Mouse (Mus musculus) cerebellum, adult 9-11 months (tissue): Measurements from ENCODE around the gene Kif5a.

ENCODE experiments used
- DNase-seq: peaks from one replicate; pipeline ENCODE4 v3.0.0; 2022

Gene Kif5a

GRCm38 (mm10) chr10:127189651-127190381 lies 73.3 kb downstream of the Kif5a start, which contains the start of gene Arhgef25:
TSS of gene Arhgef25 (minus strand) at chr10:127190083.
- peak; percentile 67 for DNase-seq

GRCm38 (mm10) chr10:127189116-127189650 lies 74.0 kb downstream of the Kif5a start:
- peak; percentile 72 for DNase-seq

GRCm38 (mm10) chr10:127188465-127189115 lies 74.6 kb downstream of the Kif5a start:
- peak; percentile 82 for DNase-seq

GRCm38 (mm10) chr10:127188079-127188453 lies 75.1 kb downstream of the Kif5a start:
- peak; percentile 65 for DNase-seq

GRCm38 (mm10) chr10:127187371-127188078 lies 75.6 kb downstream of the Kif5a start:
- peak; percentile 82 for DNase-seq

- DNase-seq, result no peak
Observed at GRCm38 (mm10) chr10:127186451-127186850, 76.7 kb downstream of the Kif5a start.

- DNase-seq, result no peak
Observed at GRCm38 (mm10) chr10:127185506-127185905, 77.6 kb downstream of the Kif5a start.

GRCm38 (mm10) chr10:127185101-127185500 lies 78.0 kb downstream of the Kif5a start:
- DNase-seq, result no peak

GRCm38 (mm10) chr10:127183759-127184158 lies 79.4 kb downstream of the Kif5a start:
- no peak for DNase-seq

GRCm38 (mm10) chr10:127182624-127183023 lies 80.5 kb downstream of the Kif5a start:
- no peak for DNase-seq

- peak; percentile 8 for DNase-seq
Observed at GRCm38 (mm10) chr10:127181566-127181965, 81.6 kb downstream of the Kif5a start.

- DNase-seq, result peak; percentile 8
Observed at GRCm38 (mm10) chr10:127180695-127181047, 82.5 kb downstream of the Kif5a start.

GRCm38 (mm10) chr10:127179871-127180694 lies 83.1 kb downstream of the Kif5a start, which contains the start of gene Slc26a10:
TSS of gene Slc26a10 (minus strand) at chr10:127180645.
- DNase-seq, result peak; percentile 22

- peak; percentile 42 for DNase-seq
Observed at GRCm38 (mm10) chr10:127178286-127179027, 84.7 kb downstream of the Kif5a start.

- peak; percentile 78 for DNase-seq
Observed at GRCm38 (mm10) chr10:127177719-127178118, 85.4 kb downstream of the Kif5a start.

GRCm38 (mm10) chr10:127177235-127177634 lies 85.9 kb downstream of the Kif5a start:
- DNase-seq, result no peak

GRCm38 (mm10) chr10:127176756-127177155 lies 86.4 kb downstream of the Kif5a start:
- peak; percentile 28 for DNase-seq

GRCm38 (mm10) chr10:127176228-127176627 lies 86.9 kb downstream of the Kif5a start:
- DNase-seq, result peak; percentile 12
